Mouse (Mus musculus): ENCODE measurements around the gene Ckb. TPM values are rescaled to one million over a fixed set of nuclear protein-coding genes. Genes with fewer than 3 reads are reported as not detected.

The Ckb gene
- polyA plus RNA-seq, 1 experiment from 2014 or later, result 266 TPM

GRCm38 (mm10) chr12:111710091-111710490, 38.0 kb upstream of the Ckb start:
- 75% methylated on average over 10 of the region's 10 CpGs for WGBS

GRCm38 (mm10) chr12:111708181-111708580, 36.0 kb upstream of the Ckb start:
- peak overlapping the region in 1 of 2 experiments; percentile 59; a peak in 1 of 4 replicates for H3K27ac ChIP-seq (replicated peaks in 1 of 2; ENCODE audit: control insufficient read depth in 1 of 2, insufficient read depth in 1 of 2, low read depth in 2 of 2, low read length in 2 of 2)
- no peak for ATAC-seq (ENCODE audit: insufficient number of reproducible peaks, insufficient read depth, low FRiP score, low read depth)
- 57% methylated on average over 4 of the region's 4 CpGs for WGBS
- H3K4me2 ChIP-seq (ENCODE audit: low read length), result no peak overlapping the region
- no peak overlapping the region for H3K4me3 ChIP-seq (ENCODE audit: control insufficient read depth in 1 of 2, insufficient read depth in 1 of 2, low read depth in 1 of 2, low read length in 2 of 2)
- peaks cover 24 to 48% of the 10 kb centered on the region in 2 experiments for H3K4me1 ChIP-seq (ENCODE audit: control insufficient read depth in 2 of 2, insufficient read depth in 2 of 2, low read length in 2 of 2)
- H3K36me3 ChIP-seq (ENCODE audit: control insufficient read depth, insufficient read depth, low read length), result peaks cover 38% of the 10 kb centered on the region
- no peaks in the 10 kb centered on the region for H3K9me3 ChIP-seq (ENCODE audit: control insufficient read depth, low read length)
- H3K27me3 ChIP-seq (ENCODE audit: control insufficient read depth, insufficient read depth, low read length), result no peaks in the 10 kb centered on the region
- H3K9ac ChIP-seq (ENCODE audit: low read length), result peak overlapping the region; percentile 11; the same call in 1 of the 2 replicates

More at GRCm38 (mm10) chr12:111710091-111710490, 38.0 kb upstream of the Ckb start:
- Histone ChIP-seq H3K36me3 (ENCODE audit: control insufficient read depth, insufficient read depth, low read length) (peaks cover 40% of the 10 kb centered on the region), H3K9me3 (ENCODE audit: control insufficient read depth, low read length) (no peaks in the 10 kb centered on the region), H3K27ac (replicated peaks in 1 of 2; ENCODE audit: control insufficient read depth in 1 of 2, insufficient read depth in 1 of 2, low read depth in 2 of 2, low read length in 2 of 2) (no peak overlapping the region), H3K4me3 (ENCODE audit: control insufficient read depth in 1 of 2, insufficient read depth in 1 of 2, low read depth in 1 of 2, low read length in 2 of 2) (no peak overlapping the region), H3K27me3 (ENCODE audit: control insufficient read depth, insufficient read depth, low read length) (no peaks in the 10 kb centered on the region), H3K9ac (ENCODE audit: low read length) (no peak overlapping the region), H3K4me1 (ENCODE audit: control insufficient read depth in 2 of 2, insufficient read depth in 2 of 2, low read length in 2 of 2) (peaks cover 16 to 44% of the 10 kb centered on the region in 2 experiments), H3K4me2 (ENCODE audit: low read length) (no peak overlapping the region)
- no peak for ATAC-seq (ENCODE audit: insufficient number of reproducible peaks, insufficient read depth, low FRiP score, low read depth)

DNA sequence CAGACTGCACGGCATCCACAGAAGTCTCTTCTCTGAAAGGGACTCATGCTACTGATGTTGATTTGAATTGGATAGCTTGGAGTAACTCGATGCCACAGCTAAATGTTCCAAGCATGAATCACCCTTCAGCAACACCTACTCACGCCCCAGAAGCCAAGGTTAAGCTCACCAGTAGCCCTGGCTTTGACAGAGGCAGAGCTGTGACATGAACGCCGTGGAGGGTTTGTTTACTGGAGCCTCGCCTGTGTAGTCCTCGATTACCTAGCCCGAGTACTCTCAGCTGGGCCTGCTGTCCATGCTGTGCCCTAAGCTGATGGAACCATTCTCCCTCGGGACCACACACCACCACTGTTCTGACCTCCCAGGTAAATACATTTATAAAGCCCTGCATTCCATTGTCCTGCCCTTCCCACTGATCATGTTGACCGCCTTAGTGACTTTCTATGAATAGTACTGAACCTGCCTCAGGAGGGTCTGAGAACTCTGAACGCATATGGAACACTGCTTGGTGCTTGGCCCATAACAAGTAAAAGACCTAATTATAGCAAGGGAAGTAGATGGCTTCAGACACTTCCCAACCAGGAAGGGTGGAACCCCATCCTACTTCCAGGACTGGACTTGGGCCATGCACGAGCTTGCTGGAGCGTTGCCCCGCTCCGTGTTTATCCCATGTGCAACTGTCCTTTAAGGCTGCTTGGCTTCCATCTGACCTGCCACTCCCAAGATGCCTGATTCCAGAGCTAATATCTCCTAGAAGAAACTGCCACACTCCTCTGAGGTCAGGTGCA, 33.2 kb upstream of the Ckb start:
- H3K9me3 ChIP-seq (ENCODE audit: control insufficient read depth, low read length), result no peaks in the 10 kb centered on the region
- H3K9ac ChIP-seq (ENCODE audit: low read length), result 0 out of 2 replicates have a peak overlapping the region, but pooled peaks have one; percentile 18
- peaks cover 18 to 35% of the 10 kb centered on the region in 2 experiments for H3K4me1 ChIP-seq (ENCODE audit: control insufficient read depth in 2 of 2, insufficient read depth in 2 of 2, low read length in 2 of 2)
- H3K4me2 ChIP-seq (ENCODE audit: low read length), result peak overlapping the region; percentile 2; the same call in 1 of the 2 replicates
- H3K27ac ChIP-seq (replicated peaks in 1 of 2; ENCODE audit: control insufficient read depth in 1 of 2, insufficient read depth in 1 of 2, low read depth in 2 of 2, low read length in 2 of 2), result peak overlapping the region; percentile 60 to 68
- H3K27me3 ChIP-seq (ENCODE audit: control insufficient read depth, insufficient read depth, low read length), result no peaks in the 10 kb centered on the region
- peak; percentile 60; the same call in 1 of the 2 replicates for ATAC-seq (ENCODE audit: insufficient number of reproducible peaks, insufficient read depth, low FRiP score, low read depth)
- H3K4me3 ChIP-seq (ENCODE audit: control insufficient read depth in 1 of 2, insufficient read depth in 1 of 2, low read depth in 1 of 2, low read length in 2 of 2), result no peak overlapping the region
- H3K36me3 ChIP-seq (ENCODE audit: control insufficient read depth, insufficient read depth, low read length), result peaks cover 28% of the 10 kb centered on the region
- WGBS, result 36% methylated on average over 15 of the region's 15 CpGs

DNA sequence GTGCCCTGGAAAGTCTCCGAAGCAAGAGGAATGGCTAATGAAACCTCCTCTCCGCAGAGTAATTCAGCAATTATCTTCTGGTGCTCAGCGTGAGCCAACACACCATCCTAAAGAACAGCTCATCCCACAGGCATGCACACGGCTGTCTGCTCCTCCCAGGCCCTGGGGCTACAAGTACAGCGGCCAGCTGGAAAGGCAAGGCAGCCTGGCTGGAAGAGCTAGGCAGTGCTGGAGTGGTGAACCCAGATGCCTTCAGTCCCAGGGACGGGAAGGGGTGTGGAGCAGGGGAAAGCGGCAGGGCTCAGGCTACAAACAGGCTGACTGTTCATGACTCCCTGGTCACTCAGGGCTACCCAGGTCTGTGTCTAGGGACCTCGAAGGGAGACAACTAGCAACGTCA, 32.5 kb upstream of the Ckb start:
- Histone ChIP-seq H3K4me2 (ENCODE audit: low read length) (peak overlapping the region; percentile 13; the same call in 1 of the 2 replicates), H3K36me3 (ENCODE audit: control insufficient read depth, insufficient read depth, low read length) (peaks cover 20% of the 10 kb centered on the region), H3K27me3 (ENCODE audit: control insufficient read depth, insufficient read depth, low read length) (no peaks in the 10 kb centered on the region), H3K4me3 (ENCODE audit: control insufficient read depth in 1 of 2, insufficient read depth in 1 of 2, low read depth in 1 of 2, low read length in 2 of 2) (no peak overlapping the region), H3K9me3 (ENCODE audit: control insufficient read depth, low read length) (no peaks in the 10 kb centered on the region), H3K4me1 (ENCODE audit: control insufficient read depth in 2 of 2, insufficient read depth in 2 of 2, low read length in 2 of 2) (peaks cover 18 to 29% of the 10 kb centered on the region in 2 experiments), H3K9ac (ENCODE audit: low read length) (peak overlapping the region; percentile 18; the same call in 1 of the 2 replicates), H3K27ac (replicated peaks in 1 of 2; ENCODE audit: control insufficient read depth in 1 of 2, insufficient read depth in 1 of 2, low read depth in 2 of 2, low read length in 2 of 2) (peak overlapping the region; percentile 60 to 68)
- ATAC-seq (ENCODE audit: insufficient number of reproducible peaks, insufficient read depth, low FRiP score, low read depth), result peak; percentile 61
- WGBS, result 33% methylated on average over 9 of the region's 9 CpGs

- Histone ChIP-seq H3K4me3 (ENCODE audit: control insufficient read depth in 1 of 2, insufficient read depth in 1 of 2, low read depth in 1 of 2, low read length in 2 of 2) (no peak overlapping the region), H3K27ac (replicated peaks in 1 of 2; ENCODE audit: control insufficient read depth in 1 of 2, insufficient read depth in 1 of 2, low read depth in 2 of 2, low read length in 2 of 2) (no peak overlapping the region), H3K9ac (ENCODE audit: low read length) (no peak overlapping the region), H3K4me1 (ENCODE audit: control insufficient read depth in 2 of 2, insufficient read depth in 2 of 2, low read length in 2 of 2) (peaks cover 18 to 28% of the 10 kb centered on the region in 2 experiments), H3K4me2 (ENCODE audit: low read length) (no peak overlapping the region), H3K9me3 (ENCODE audit: control insufficient read depth, low read length) (no peaks in the 10 kb centered on the region), H3K27me3 (ENCODE audit: control insufficient read depth, insufficient read depth, low read length) (no peaks in the 10 kb centered on the region), H3K36me3 (ENCODE audit: control insufficient read depth, insufficient read depth, low read length) (peaks cover 9% of the 10 kb centered on the region; the same call in 1 of the 2 replicates)
- ATAC-seq (ENCODE audit: insufficient number of reproducible peaks, insufficient read depth, low FRiP score, low read depth), result no peak
- WGBS, result 70% methylated on average over 3 of the region's 3 CpGs
Measured at GRCm38 (mm10) chr12:111703301-111703700, 31.2 kb upstream of the Ckb start.

DNA sequence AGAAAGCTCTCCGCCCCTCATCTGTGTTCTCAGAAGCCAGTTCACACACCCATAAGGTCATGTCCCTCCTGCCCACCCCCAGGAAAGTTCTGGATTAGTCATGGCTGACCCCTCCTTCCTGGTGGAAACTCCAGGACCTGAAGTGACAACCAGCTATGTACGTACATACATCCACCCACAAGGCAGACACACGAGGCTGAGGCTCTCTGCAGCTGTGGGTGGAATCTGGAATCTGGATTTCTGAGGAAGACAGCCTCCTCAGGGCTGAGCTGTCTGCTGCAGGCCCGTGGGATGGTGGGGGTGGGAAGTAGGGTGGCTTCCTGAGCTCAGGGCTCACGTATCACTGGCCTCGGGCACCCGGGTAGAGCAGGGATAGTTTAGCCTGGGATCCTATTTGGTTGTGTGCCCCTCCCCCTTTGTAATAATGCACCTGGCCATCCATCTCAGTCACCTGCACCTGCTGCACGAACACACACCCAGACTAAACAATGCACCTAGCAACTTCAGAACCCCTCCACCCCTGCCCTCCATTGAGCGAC, 28.9 kb upstream of the Ckb start:
- Histone ChIP-seq H3K9me3 (ENCODE audit: control insufficient read depth, low read length) (no peaks in the 10 kb centered on the region), H3K36me3 (ENCODE audit: control insufficient read depth, insufficient read depth, low read length) (no peaks in the 10 kb centered on the region), H3K4me3 (ENCODE audit: control insufficient read depth in 1 of 2, insufficient read depth in 1 of 2, low read depth in 1 of 2, low read length in 2 of 2) (no peak overlapping the region), H3K27ac (replicated peaks in 1 of 2; ENCODE audit: control insufficient read depth in 1 of 2, insufficient read depth in 1 of 2, low read depth in 2 of 2, low read length in 2 of 2) (no peak overlapping the region), H3K27me3 (ENCODE audit: control insufficient read depth, insufficient read depth, low read length) (no peaks in the 10 kb centered on the region), H3K4me1 (ENCODE audit: control insufficient read depth in 2 of 2, insufficient read depth in 2 of 2, low read length in 2 of 2) (peaks cover 13 to 18% of the 10 kb centered on the region in 2 experiments), H3K4me2 (ENCODE audit: low read length) (no peak overlapping the region), H3K9ac (ENCODE audit: low read length) (no peak overlapping the region)
- WGBS, result 58% methylated on average over 9 of the region's 9 CpGs
- ATAC-seq (ENCODE audit: insufficient number of reproducible peaks, insufficient read depth, low FRiP score, low read depth), result no peak

GRCm38 (mm10) chr12:111699542-111699941, 27.4 kb upstream of the Ckb start:
- WGBS, result 81% methylated on average over 4 of the region's 4 CpGs
- H3K27me3 ChIP-seq (ENCODE audit: control insufficient read depth, insufficient read depth, low read length), result no peaks in the 10 kb centered on the region
- no peak overlapping the region for H3K9ac ChIP-seq (ENCODE audit: low read length)
- H3K4me1 ChIP-seq (ENCODE audit: control insufficient read depth in 2 of 2, insufficient read depth in 2 of 2, low read length in 2 of 2), result peaks cover 9 to 10% of the 10 kb centered on the region in 2 experiments; a peak in 3 of 4 replicates
- H3K4me3 ChIP-seq (ENCODE audit: control insufficient read depth in 1 of 2, insufficient read depth in 1 of 2, low read depth in 1 of 2, low read length in 2 of 2), result no peak overlapping the region
- no peaks in the 10 kb centered on the region for H3K9me3 ChIP-seq (ENCODE audit: control insufficient read depth, low read length)
- H3K36me3 ChIP-seq (ENCODE audit: control insufficient read depth, insufficient read depth, low read length), result no peaks in the 10 kb centered on the region
- ATAC-seq (ENCODE audit: insufficient number of reproducible peaks, insufficient read depth, low FRiP score, low read depth), result no peak
- no peak overlapping the region for H3K27ac ChIP-seq (replicated peaks in 1 of 2; ENCODE audit: control insufficient read depth in 1 of 2, insufficient read depth in 1 of 2, low read depth in 2 of 2, low read length in 2 of 2)
- no peak overlapping the region for H3K4me2 ChIP-seq (ENCODE audit: low read length)

Measured in heart, embryonic 14.5 days (tissue).